Mouse (Mus musculus): ENCODE data around the gene Dmbx1. TPM values are rescaled to one million over a fixed set of nuclear protein-coding genes. Genes with fewer than 3 reads are reported as not detected.

Gene Dmbx1
- polyA plus RNA-seq, 1 experiment from 2014 or later: 5.8 TPM

DNA sequence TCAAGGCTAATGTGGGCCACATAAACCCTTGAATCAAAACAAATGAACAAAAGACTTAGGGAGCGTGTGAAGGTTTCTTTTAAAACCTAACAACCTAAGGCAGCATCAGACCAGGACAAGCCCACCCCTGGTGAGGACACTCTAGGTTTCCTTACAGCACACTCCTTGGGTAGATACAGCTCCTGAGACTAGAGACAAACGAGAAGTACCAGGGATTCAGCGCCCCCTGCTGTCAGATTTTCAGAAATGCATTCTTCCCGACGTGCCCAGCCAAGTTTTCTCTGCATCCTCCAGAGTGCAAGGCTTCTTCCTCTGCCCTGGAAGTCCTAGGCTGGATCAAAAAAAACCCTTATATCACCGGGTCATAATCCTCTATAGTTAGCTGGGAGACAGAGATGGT lies 13.0 kb upstream of the Dmbx1 start:
- WGBS: 5% methylated on average over 6 of the region's 6 CpGs
- Histone ChIP-seq H3K4me2 (ENCODE audit: low read length) (no peak overlapping the region), H3K27me3 (replicated peaks; ENCODE audit: control insufficient read depth, insufficient read depth, low read length) (peaks cover 71% of the 10 kb centered on the region), H3K9me3 (ENCODE audit: control insufficient read depth, low read length) (no peaks in the 10 kb centered on the region), H3K36me3 (ENCODE audit: control insufficient read depth, insufficient read depth, low read length) (no peaks in the 10 kb centered on the region), H3K27ac (ENCODE audit: low read depth, low read length) (no peak overlapping the region), H3K4me3 (ENCODE audit: low read length) (no peak overlapping the region), H3K9ac (ENCODE audit: low read depth, low read length) (no peak overlapping the region), H3K4me1 (ENCODE audit: control insufficient read depth, insufficient read depth, low read depth, low read length) (no peaks in the 10 kb centered on the region; the same call in 1 of the 2 replicates)
- ATAC-seq: 0 out of 2 replicates have a peak, but pooled peaks have one; percentile 21

DNA sequence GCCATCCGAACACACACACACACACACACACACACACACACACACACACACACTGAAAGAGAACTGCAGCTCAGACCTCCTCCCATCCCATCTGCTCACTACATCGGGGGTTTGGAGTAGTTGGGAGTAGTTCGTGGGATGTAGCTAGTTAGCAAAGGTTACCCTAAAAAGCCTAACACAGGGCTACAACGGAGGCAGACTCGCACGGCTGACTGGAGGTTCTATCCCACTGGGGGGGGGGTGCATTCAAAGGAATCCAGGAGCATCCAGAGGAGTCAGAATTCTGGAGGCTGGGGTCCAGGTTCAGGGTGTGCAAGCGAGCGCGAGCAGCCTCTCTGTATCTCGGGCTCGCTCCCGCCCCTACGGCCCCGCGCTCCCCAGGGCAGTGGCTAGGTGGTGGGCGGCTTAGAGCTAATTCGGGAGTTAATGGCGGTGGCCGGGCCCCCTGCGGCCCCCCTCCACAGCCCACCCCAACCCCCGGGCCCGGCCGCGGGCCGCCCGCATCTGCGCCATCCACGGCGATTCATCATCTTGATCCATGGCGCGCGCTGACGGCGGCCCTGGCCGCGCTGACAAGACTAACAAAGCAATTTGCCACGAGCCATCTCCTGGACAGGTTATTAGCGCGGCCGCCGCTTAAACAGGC lies 4.1 kb upstream of the Dmbx1 start:
- H3K27me3 ChIP-seq (replicated peaks; ENCODE audit: control insufficient read depth, insufficient read depth, low read length): peaks cover 71% of the 10 kb centered on the region
- H3K4me2 ChIP-seq (ENCODE audit: low read length): peak overlapping the region; percentile 61
- no peaks in the 10 kb centered on the region for H3K9me3 ChIP-seq (ENCODE audit: control insufficient read depth, low read length)
- H3K9ac ChIP-seq (ENCODE audit: low read depth, low read length): peak overlapping the region; percentile 43
- WGBS: 0% methylated on average over 39 of the region's 41 CpGs
- H3K4me3 ChIP-seq (ENCODE audit: low read length): peak overlapping the region; percentile 35
- H3K36me3 ChIP-seq (ENCODE audit: control insufficient read depth, insufficient read depth, low read length): no peaks in the 10 kb centered on the region
- H3K27ac ChIP-seq (ENCODE audit: low read depth, low read length): no peak overlapping the region
- H3K4me1 ChIP-seq (ENCODE audit: control insufficient read depth, insufficient read depth, low read depth, low read length): peaks cover 12% of the 10 kb centered on the region
- ATAC-seq: peak; percentile 32; the same call in 1 of the 2 replicates

DNA sequence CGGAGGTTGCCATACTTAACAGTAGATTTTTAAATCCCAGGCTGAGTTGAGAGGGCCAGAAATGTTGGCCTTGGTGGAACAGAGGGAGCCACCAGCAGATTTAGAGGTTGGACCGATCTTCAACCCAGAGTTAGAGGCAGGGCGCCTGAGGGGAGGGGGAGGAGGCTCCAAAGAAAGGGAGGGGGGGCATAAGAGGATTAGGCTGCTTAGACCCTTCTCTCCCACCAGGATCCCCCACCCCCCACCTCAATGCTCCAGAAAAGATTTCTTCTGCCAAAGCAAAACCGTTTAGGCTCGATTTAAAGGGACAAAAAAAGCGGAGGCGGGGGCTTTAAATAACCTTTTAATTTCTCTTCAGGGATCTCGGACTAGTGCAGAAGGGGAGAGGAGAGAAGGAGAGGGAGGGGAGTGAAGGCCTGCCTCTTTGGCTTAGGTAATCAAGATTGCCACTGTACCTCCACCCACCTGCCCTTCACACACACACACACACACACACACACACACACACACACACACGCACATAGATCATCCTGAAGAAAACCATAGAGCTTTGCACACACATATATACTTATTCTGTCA lies 1.6 kb upstream of the Dmbx1 start:
- WGBS: 8% methylated on average over 9 of the region's 9 CpGs
- H3K36me3 ChIP-seq (ENCODE audit: control insufficient read depth, insufficient read depth, low read length): no peaks in the 10 kb centered on the region
- H3K9me3 ChIP-seq (ENCODE audit: control insufficient read depth, low read length): no peaks in the 10 kb centered on the region
- H3K4me2 ChIP-seq (ENCODE audit: low read length): no peak overlapping the region
- H3K4me3 ChIP-seq (ENCODE audit: low read length): no peak overlapping the region
- H3K9ac ChIP-seq (ENCODE audit: low read depth, low read length): no peak overlapping the region
- H3K27me3 ChIP-seq (replicated peaks; ENCODE audit: control insufficient read depth, insufficient read depth, low read length): peaks cover 67% of the 10 kb centered on the region
- H3K4me1 ChIP-seq (ENCODE audit: control insufficient read depth, insufficient read depth, low read depth, low read length): peaks cover 18% of the 10 kb centered on the region
- H3K27ac ChIP-seq (ENCODE audit: low read depth, low read length): no peak overlapping the region
- no peak for ATAC-seq

DNA sequence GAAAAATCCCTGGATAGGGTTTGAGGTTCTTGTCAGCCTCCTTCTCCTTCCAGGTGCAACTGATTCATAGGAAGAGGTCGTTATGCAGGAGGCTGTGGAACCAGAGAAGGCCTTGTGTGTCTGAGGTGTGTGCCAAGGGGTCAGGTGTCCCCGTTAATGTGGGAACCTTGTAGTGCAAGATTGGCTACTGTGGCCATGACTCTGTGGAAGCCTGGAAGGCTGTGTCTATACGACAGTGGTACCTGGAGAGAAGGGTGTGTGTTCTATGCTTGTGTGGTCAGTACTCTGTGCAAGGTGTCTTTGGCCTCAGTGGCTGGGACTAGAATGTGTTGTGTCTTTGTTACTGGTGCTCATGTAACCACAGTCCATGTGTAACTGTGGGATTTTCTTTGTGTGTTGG lies 955 bp upstream of the Dmbx1 start:
- H3K9me3 ChIP-seq (ENCODE audit: control insufficient read depth, low read length): no peaks in the 10 kb centered on the region
- H3K4me2 ChIP-seq (ENCODE audit: low read length): no peak overlapping the region
- H3K9ac ChIP-seq (ENCODE audit: low read depth, low read length): no peak overlapping the region
- peaks cover 22% of the 10 kb centered on the region for H3K4me1 ChIP-seq (ENCODE audit: control insufficient read depth, insufficient read depth, low read depth, low read length)
- no peaks in the 10 kb centered on the region for H3K36me3 ChIP-seq (ENCODE audit: control insufficient read depth, insufficient read depth, low read length)
- H3K27me3 ChIP-seq (replicated peaks; ENCODE audit: control insufficient read depth, insufficient read depth, low read length): peaks cover 64% of the 10 kb centered on the region
- H3K27ac ChIP-seq (ENCODE audit: low read depth, low read length): no peak overlapping the region
- WGBS: 10% methylated on average over 3 of the region's 3 CpGs
- no peak for ATAC-seq
- no peak overlapping the region for H3K4me3 ChIP-seq (ENCODE audit: low read length)

DNA sequence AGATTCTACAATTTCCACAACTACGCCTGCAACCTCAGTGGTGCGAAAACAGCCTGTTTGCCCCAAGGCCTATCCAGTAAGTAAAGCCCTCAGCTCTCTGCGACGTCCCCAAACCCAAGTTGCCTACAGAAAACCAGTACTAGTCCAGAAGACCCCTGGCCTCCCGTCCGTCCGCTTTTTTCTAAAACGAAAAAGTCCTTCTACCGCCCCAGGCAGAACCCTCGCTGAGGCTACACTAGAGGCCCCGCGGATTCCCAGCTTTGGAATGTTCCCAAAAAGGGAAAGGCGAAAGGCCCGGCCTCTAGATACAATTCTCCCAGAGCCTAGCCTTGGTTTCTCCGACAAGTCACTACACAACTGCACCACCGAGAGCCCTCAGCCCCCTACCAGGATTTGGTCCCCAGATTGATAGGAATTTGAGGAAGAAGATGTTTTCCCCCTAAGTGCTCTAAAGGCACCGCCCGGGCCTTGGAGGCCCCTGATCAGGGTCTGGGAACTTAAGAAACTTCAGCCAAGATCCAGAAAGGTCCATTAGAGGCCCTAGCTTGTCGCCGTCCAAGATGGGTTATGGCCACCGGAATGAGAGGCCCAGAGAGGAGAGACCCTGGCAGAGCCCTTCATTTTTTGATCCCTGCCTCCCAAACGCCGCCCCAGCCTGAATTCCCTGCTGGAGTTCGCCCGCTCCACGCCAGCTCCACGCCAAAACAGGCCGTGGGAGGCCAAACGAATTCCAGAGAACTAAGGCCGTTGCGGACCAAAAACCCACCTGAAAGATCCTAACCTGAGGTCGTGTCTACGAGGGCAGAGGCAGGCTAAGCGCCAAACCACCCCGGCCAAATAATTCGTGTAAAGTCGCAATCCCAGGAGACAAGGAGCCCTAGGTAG lies 1.2 kb downstream of the Dmbx1 start:
- peaks cover 64% of the 10 kb centered on the region for H3K27me3 ChIP-seq (replicated peaks; ENCODE audit: control insufficient read depth, insufficient read depth, low read length)
- H3K4me3 ChIP-seq (ENCODE audit: low read length): no peak overlapping the region
- no peaks in the 10 kb centered on the region for H3K36me3 ChIP-seq (ENCODE audit: control insufficient read depth, insufficient read depth, low read length)
- no peak overlapping the region for H3K9ac ChIP-seq (ENCODE audit: low read depth, low read length)
- H3K4me1 ChIP-seq (ENCODE audit: control insufficient read depth, insufficient read depth, low read depth, low read length): peaks cover 17% of the 10 kb centered on the region
- no peak overlapping the region for H3K27ac ChIP-seq (ENCODE audit: low read depth, low read length)
- no peak overlapping the region; the same call in 1 of the 2 replicates for H3K4me2 ChIP-seq (ENCODE audit: low read length)
- ATAC-seq: no peak
- 1% methylated on average over 37 of the region's 37 CpGs for WGBS
- no peaks in the 10 kb centered on the region for H3K9me3 ChIP-seq (ENCODE audit: control insufficient read depth, low read length)

DNA sequence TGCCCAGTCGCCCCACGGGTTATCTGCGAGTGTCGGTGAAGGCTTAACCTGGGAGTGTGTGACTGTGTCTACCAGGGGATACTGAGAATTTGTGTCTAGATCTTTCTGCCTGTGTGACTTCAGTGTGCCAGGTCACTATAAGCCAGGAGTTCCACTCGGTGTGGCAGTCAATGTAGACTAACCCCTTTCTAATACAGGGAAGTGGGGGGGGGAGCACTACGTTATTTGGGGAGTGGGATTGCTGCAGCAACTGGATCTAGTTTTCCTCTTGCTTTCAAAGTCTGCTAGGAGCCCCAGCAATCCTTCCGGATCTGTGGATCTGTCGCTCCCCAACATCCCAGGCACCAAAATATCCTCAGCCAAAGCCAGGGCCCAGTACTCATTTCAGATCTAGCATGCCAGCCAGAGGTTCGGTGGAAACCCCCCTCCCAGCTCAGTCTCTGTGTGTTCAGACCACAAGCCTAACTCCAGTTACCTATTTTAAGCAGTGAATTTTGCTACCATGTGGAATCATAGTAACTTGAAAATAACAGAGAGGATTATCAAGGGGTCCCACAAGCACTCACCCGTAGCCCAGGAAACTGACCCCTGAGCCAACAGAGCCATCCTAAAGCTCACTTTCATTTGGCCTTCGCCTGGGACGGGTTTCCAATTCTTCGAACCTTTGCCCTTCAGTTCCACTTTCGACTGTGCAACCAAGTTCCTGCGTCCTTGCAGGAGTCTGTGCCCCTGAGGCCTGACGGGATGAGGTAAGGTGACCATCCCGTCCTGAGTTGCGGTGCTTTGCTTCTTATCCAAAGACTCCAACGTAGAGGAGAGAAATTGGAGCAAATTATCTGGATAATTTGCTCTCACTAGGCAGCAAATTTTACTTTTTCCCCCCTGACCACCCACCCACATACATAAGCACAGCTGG lies 2.4 kb downstream of the Dmbx1 start:
- Histone ChIP-seq H3K9ac (ENCODE audit: low read depth, low read length) (no peak overlapping the region), H3K4me3 (ENCODE audit: low read length) (peak overlapping the region; percentile 1; the same call in 1 of the 2 replicates), H3K36me3 (ENCODE audit: control insufficient read depth, insufficient read depth, low read length) (no peaks in the 10 kb centered on the region), H3K4me1 (ENCODE audit: control insufficient read depth, insufficient read depth, low read depth, low read length) (peaks cover 17% of the 10 kb centered on the region), H3K27me3 (replicated peaks; ENCODE audit: control insufficient read depth, insufficient read depth, low read length) (peaks cover 65% of the 10 kb centered on the region), H3K4me2 (ENCODE audit: low read length) (no peak overlapping the region), H3K9me3 (ENCODE audit: control insufficient read depth, low read length) (no peaks in the 10 kb centered on the region), H3K27ac (ENCODE audit: low read depth, low read length) (no peak overlapping the region)
- no peak for ATAC-seq
- WGBS: 4% methylated on average over 19 of the region's 19 CpGs

DNA sequence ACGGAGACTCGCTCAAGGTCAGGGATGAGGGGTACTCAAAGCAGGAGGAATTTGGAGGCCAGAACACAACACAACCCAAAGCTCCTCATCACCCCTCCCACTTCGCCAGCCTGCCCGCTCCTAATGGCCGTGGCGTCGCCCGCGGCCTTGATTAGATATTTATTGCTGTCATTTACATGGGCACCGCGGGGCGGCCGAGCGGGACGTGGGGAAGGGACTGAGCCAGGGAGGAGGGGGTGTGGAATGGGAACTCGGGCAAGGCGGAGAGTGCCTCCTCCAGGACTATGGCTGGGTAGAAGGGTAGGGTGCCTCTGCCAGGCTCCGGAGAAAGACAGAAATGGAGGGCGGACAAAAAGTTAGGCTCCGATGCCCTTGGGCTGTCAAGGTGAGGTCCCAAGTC lies 3.1 kb downstream of the Dmbx1 start:
- WGBS: 0% methylated on average over 20 of the region's 20 CpGs
- ATAC-seq: peak; percentile 21; the same call in 1 of the 2 replicates

DNA sequence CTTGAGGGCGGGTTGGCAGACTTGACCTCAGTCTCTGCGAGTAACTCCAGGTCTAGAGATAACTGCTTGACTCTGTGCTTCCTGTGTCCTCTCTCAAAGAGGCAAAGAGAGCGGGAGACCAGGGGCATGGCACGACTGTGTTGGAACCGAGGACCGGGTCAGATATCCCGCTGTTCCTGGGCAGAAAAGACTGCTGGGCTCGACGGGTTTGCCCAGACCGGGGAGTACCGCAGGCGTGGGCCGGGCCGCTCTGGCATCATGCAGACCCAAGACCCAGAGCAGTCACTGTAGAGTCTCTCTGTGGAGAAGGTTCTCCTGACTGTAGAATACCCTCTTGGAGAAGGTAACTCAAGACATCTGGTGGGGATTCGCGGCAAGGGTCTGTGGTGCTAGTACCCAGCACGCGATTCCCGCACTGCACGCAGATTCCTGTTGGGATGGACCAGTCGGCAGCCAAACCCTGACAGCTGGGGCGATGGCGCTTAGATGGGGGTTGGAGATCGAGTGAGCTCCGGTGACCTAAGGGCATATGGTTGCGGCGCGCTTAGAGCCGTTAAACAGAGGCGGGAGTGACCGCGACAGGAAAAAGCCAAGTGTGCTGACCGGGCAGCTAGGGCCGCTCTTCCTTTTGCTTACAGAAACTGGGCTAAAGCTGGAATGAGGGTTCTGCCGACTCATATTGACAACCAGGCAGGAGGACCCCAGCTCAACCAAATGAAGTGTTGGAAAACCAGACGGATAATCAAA lies 3.7 kb downstream of the Dmbx1 start:
- Histone ChIP-seq H3K4me3 (ENCODE audit: low read length) (no peak overlapping the region), H3K9ac (ENCODE audit: low read depth, low read length) (no peak overlapping the region), H3K9me3 (ENCODE audit: control insufficient read depth, low read length) (no peaks in the 10 kb centered on the region), H3K27me3 (replicated peaks; ENCODE audit: control insufficient read depth, insufficient read depth, low read length) (peaks cover 57% of the 10 kb centered on the region), H3K4me1 (ENCODE audit: control insufficient read depth, insufficient read depth, low read depth, low read length) (peaks cover 17% of the 10 kb centered on the region), H3K36me3 (ENCODE audit: control insufficient read depth, insufficient read depth, low read length) (no peaks in the 10 kb centered on the region), H3K27ac (ENCODE audit: low read depth, low read length) (no peak overlapping the region), H3K4me2 (ENCODE audit: low read length) (peak overlapping the region; percentile 23)
- WGBS: under 1% methylated on average over 36 of the region's 36 CpGs
- ATAC-seq: no peak

More for the DNA sequence above, 3.1 kb downstream of the Dmbx1 start:
- peaks cover 61% of the 10 kb centered on the region for H3K27me3 ChIP-seq (replicated peaks; ENCODE audit: control insufficient read depth, insufficient read depth, low read length)
- H3K9me3 ChIP-seq (ENCODE audit: control insufficient read depth, low read length): no peaks in the 10 kb centered on the region
- H3K9ac ChIP-seq (ENCODE audit: low read depth, low read length): no peak overlapping the region
- peak overlapping the region; percentile 23 for H3K4me2 ChIP-seq (ENCODE audit: low read length)
- H3K36me3 ChIP-seq (ENCODE audit: control insufficient read depth, insufficient read depth, low read length): no peaks in the 10 kb centered on the region
- H3K4me3 ChIP-seq (ENCODE audit: low read length): peak overlapping the region; percentile 1; the same call in 1 of the 2 replicates
- H3K27ac ChIP-seq (ENCODE audit: low read depth, low read length): no peak overlapping the region
- H3K4me1 ChIP-seq (ENCODE audit: control insufficient read depth, insufficient read depth, low read depth, low read length): peaks cover 17% of the 10 kb centered on the region

Data from hindbrain, embryonic 16.5 days (tissue).